Mouse (Mus musculus): ENCODE measurements around the gene Ifnar2. TPM values are rescaled to one million over a fixed set of nuclear protein-coding genes. Genes with fewer than 3 reads are reported as not detected.

Ifnar2 gene
- polyA plus RNA-seq, 1 experiment from 2014 or later: 51.2 TPM

DNA sequence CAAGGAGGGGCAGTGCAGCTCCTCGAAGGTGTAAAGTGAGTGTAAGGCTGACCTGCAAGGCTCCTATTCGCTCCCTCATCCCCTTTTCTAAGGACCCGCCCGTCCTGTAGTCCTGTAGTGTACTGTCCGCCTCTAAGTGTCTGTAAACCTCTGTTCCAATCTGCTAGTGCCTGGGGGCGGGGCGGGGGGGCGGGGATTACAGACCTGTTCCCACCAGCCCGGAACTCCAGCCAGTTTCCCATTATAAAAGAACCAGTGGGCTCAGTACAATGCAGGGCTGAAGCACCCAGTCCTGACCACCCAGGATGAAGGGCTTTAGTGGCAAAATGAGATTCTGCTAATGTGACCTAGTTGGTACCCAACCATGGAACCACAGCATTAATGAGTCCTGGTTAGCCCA, 6.4 kb downstream of the Ifnar2 start:
- WGBS: 18% methylated on average over 9 of the region's 9 CpGs
- ATAC-seq (ENCODE audit: extremely low read depth, insufficient number of reproducible peaks, low FRiP score, low TSS enrichment): no peak
- Histone ChIP-seq H3K27me3 (replicated peaks) (no peaks in the 10 kb centered on the region), H3K4me3 (peak overlapping the region; percentile 18; the same call in 1 of the 2 replicates), H3K9ac (peak overlapping the region; percentile 66), H3K27ac (replicated peaks) (peak overlapping the region; percentile 74), H3K4me2 (peak overlapping the region; percentile 60), H3K9me3 (no peaks in the 10 kb centered on the region), H3K36me3 (peaks cover 34% of the 10 kb centered on the region), H3K4me1 (peaks cover 43% of the 10 kb centered on the region)

DNA sequence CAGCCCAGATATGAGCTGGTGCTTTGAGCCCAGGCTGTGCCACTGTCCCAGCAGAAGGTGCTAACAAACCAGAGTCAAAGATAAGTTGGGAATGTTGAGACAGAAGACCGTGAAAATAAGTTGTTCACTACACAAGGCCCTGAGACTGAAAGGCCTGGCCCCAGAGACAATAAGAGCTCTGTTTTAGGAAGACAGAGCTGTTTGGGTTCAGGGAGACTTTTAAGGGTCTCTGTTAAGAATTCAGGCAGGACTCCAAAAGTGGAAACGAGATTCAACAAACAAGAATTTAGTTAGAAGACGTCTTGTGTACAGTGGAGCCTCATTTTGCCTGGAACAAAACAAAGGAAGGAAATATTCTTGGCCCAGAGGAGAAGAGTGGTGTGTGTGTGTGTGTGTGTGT, 6.8 kb downstream of the Ifnar2 start:
- no peak for ATAC-seq (ENCODE audit: extremely low read depth, insufficient number of reproducible peaks, low FRiP score, low TSS enrichment)
- Histone ChIP-seq H3K27ac (replicated peaks) (peak overlapping the region; percentile 74), H3K4me2 (peak overlapping the region; percentile 60), H3K4me3 (no peak overlapping the region), H3K27me3 (replicated peaks) (no peaks in the 10 kb centered on the region), H3K9ac (no peak overlapping the region; the same call in 1 of the 2 replicates), H3K9me3 (no peaks in the 10 kb centered on the region), H3K4me1 (peaks cover 39% of the 10 kb centered on the region), H3K36me3 (peaks cover 38% of the 10 kb centered on the region)
- 44% methylated on average over 3 of the region's 3 CpGs for WGBS

DNA sequence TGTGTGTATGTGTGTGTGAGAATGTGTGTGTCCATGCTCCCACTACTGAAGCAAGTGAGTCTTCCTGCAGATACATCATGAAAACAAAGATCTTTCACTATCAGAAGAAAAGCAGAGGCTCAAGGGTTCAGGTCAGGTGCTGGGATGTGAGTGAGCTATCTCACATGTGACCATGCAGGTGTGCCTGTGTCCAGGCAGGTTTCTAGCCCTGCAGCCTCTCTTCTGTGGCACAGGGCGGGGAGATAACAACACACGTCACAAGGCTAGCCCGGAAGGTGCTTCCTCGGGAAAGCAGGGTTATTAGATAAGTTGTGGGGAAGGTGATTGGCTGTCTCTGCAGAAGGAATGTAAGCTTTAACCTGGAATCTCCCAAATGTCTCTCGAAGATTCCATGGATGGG, 7.6 kb downstream of the Ifnar2 start:
- WGBS: 39% methylated on average over 5 of the region's 5 CpGs
- H3K27ac ChIP-seq (replicated peaks): peak overlapping the region; percentile 74; the same call in 1 of the 2 replicates

DNA sequence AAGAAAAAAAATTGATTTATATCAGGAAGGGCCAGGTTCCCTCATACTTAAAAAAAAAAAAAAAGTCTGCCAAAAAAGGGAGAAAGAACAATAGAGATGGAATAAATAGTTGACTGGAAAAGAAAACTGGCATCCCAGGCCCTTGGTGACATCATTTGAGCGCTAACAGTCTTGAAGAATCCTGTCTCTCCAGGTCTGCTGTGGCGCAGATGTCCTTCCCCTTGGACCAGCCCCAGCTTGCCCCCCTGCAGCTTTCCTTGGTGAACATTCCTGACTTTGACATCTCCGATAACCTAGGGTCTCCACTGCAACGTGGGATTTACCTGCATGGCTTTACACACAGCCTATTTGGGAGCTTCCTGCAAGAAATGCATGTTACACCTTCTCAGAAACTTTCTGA, 9.0 kb downstream of the Ifnar2 start:
- Histone ChIP-seq H3K36me3 (peaks cover 50% of the 10 kb centered on the region), H3K4me3 (no peak overlapping the region)
- no peak for ATAC-seq (ENCODE audit: extremely low read depth, insufficient number of reproducible peaks, low FRiP score, low TSS enrichment)

More for the DNA sequence above, 7.6 kb downstream of the Ifnar2 start:
- no peak overlapping the region for H3K4me3 ChIP-seq
- H3K9me3 ChIP-seq: no peaks in the 10 kb centered on the region
- H3K9ac ChIP-seq: 0 out of 2 replicates have a peak overlapping the region, but pooled peaks have one; percentile 37
- no peak overlapping the region for H3K4me2 ChIP-seq
- H3K36me3 ChIP-seq: peaks cover 44% of the 10 kb centered on the region
- H3K4me1 ChIP-seq: peaks cover 37% of the 10 kb centered on the region
- ATAC-seq (ENCODE audit: extremely low read depth, insufficient number of reproducible peaks, low FRiP score, low TSS enrichment): no peak
- H3K27me3 ChIP-seq (replicated peaks): no peaks in the 10 kb centered on the region

DNA sequence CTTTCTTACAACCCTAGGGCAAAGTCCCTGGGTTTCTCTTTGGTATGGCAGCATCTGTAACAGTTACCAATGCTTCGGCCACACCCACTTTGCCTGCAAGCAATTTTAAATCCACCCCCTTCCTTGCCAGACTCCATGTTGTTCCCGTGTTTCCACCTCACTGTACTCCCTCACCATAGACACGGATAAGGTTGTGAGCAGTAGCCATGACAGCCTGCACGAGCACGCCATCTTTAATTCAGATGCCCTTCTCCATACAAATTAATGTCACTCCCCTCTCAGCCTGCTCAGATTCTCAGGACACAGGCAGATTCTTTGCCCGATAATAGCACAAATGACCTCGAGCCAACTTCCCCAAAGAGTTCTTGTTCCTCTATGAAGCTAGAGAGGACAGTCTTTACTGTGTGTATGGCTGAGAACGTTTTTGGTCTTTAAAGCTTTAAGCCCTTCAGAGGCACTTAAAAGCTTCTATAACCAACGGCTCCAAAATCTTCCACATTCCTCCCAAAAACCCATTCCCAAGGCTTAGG, 9.7 kb downstream of the Ifnar2 start:
- H3K27me3 ChIP-seq (replicated peaks): no peaks in the 10 kb centered on the region
- peaks cover 49% of the 10 kb centered on the region for H3K36me3 ChIP-seq
- H3K4me2 ChIP-seq: no peak overlapping the region
- 86% methylated on average over 9 of the region's 9 CpGs for WGBS
- H3K4me1 ChIP-seq: peaks cover 38% of the 10 kb centered on the region
- no peak overlapping the region for H3K9ac ChIP-seq
- no peak for ATAC-seq (ENCODE audit: extremely low read depth, insufficient number of reproducible peaks, low FRiP score, low TSS enrichment)
- no peak overlapping the region for H3K27ac ChIP-seq (replicated peaks)
- H3K9me3 ChIP-seq: no peaks in the 10 kb centered on the region
- H3K4me3 ChIP-seq: no peak overlapping the region

More for the DNA sequence above, 9.0 kb downstream of the Ifnar2 start:
- Histone ChIP-seq H3K9ac (no peak overlapping the region), H3K4me1 (peaks cover 40% of the 10 kb centered on the region), H3K27me3 (replicated peaks) (no peaks in the 10 kb centered on the region), H3K9me3 (no peaks in the 10 kb centered on the region), H3K27ac (replicated peaks) (no peak overlapping the region), H3K4me2 (no peak overlapping the region)
- 74% methylated on average over 4 of the region's 4 CpGs for WGBS

DNA sequence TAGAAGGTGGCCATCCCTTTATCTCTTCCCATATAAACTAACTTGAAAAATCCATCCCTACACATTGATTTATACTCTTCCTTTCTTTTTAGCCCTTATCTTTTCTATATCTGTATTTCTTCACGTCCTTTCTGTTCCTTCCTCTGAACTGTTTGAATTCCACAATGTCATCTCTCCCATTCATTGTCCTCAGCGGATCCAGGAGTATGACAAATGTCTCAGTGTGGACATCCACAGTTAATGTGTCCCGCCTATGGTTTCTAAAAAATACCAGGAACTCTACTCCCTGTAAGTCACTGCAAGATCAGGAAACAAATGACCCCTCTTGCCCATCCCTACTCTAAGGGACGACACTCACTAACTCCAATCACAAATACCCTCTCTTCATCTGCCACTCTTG, 11.6 kb downstream of the Ifnar2 start:
- no peak for ATAC-seq (ENCODE audit: extremely low read depth, insufficient number of reproducible peaks, low FRiP score, low TSS enrichment)
- Histone ChIP-seq H3K27me3 (replicated peaks) (no peaks in the 10 kb centered on the region), H3K36me3 (peaks cover 64% of the 10 kb centered on the region), H3K27ac (replicated peaks) (no peak overlapping the region), H3K4me2 (no peak overlapping the region), H3K9ac (no peak overlapping the region), H3K9me3 (no peaks in the 10 kb centered on the region), H3K4me1 (peaks cover 23% of the 10 kb centered on the region), H3K4me3 (no peak overlapping the region)
- 80% methylated on average over 4 of the region's 4 CpGs for WGBS

- H3K9me3 ChIP-seq: peaks cover 7% of the 10 kb centered on the region; the same call in 1 of the 2 replicates
- peak overlapping the region; percentile 30 for H3K27ac ChIP-seq (replicated peaks)
- peaks cover 9% of the 10 kb centered on the region for H3K4me1 ChIP-seq
- H3K4me2 ChIP-seq: no peak overlapping the region
- peaks cover 77% of the 10 kb centered on the region for H3K36me3 ChIP-seq
- H3K9ac ChIP-seq: no peak overlapping the region
- WGBS: 41% methylated on average over 10 of the region's 10 CpGs
- no peak overlapping the region for H3K4me3 ChIP-seq
- ATAC-seq (ENCODE audit: extremely low read depth, insufficient number of reproducible peaks, low FRiP score, low TSS enrichment): no peak
- H3K27me3 ChIP-seq (replicated peaks): no peaks in the 10 kb centered on the region
These were observed 13.0 kb downstream of the Ifnar2 start for GRCm38 (mm10) chr16:91385621-91386020.

- Histone ChIP-seq H3K4me2 (no peak overlapping the region), H3K27ac (replicated peaks) (no peak overlapping the region), H3K4me3 (no peak overlapping the region), H3K4me1 (peaks cover 9% of the 10 kb centered on the region; the same call in 1 of the 2 replicates), H3K9ac (no peak overlapping the region), H3K9me3 (peaks cover 7% of the 10 kb centered on the region; the same call in 1 of the 2 replicates), H3K36me3 (peaks cover 80% of the 10 kb centered on the region), H3K27me3 (replicated peaks) (no peaks in the 10 kb centered on the region)
- 88% methylated on average over 10 of the region's 10 CpGs for WGBS
- ATAC-seq (ENCODE audit: extremely low read depth, insufficient number of reproducible peaks, low FRiP score, low TSS enrichment): no peak
These were observed 14.0 kb downstream of the Ifnar2 start for GRCm38 (mm10) chr16:91386419-91387120.

GRCm38 (mm10) chr16:91387121-91387486, 14.5 kb downstream of the Ifnar2 start:
- no peak overlapping the region for H3K4me3 ChIP-seq
- H3K27me3 ChIP-seq (replicated peaks): no peaks in the 10 kb centered on the region
- peaks cover 7% of the 10 kb centered on the region; the same call in 1 of the 2 replicates for H3K9me3 ChIP-seq
- H3K27ac ChIP-seq (replicated peaks): no peak overlapping the region
- no peak for ATAC-seq (ENCODE audit: extremely low read depth, insufficient number of reproducible peaks, low FRiP score, low TSS enrichment)
- peaks cover 80% of the 10 kb centered on the region for H3K36me3 ChIP-seq
- H3K9ac ChIP-seq: no peak overlapping the region
- 91% methylated on average over 3 of the region's 3 CpGs for WGBS
- no peak overlapping the region for H3K4me2 ChIP-seq
- peaks cover 9% of the 10 kb centered on the region; the same call in 1 of the 2 replicates for H3K4me1 ChIP-seq

DNA sequence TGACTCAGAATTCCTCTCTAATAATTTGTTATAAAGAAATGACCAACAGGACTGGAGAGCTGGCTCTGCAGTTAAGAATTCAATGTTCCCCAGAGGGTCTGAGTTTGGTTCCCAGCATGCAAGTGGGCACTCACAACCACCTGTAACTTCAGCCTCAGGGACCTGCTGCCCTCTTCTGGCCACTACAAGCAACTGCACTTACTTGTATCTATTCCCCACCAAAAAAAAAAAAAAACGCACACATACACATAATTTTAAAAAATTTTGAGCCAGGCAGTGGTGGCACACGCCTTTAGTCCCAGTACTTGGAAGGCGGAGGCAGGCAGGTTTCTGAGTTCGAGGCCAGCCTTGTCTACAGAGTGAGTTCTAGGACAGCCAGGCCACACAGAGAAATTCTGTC, 17.5 kb downstream of the Ifnar2 start:
- Histone ChIP-seq H3K9ac (no peak overlapping the region), H3K27ac (replicated peaks) (no peak overlapping the region), H3K36me3 (peaks cover 88% of the 10 kb centered on the region), H3K27me3 (replicated peaks) (no peaks in the 10 kb centered on the region), H3K9me3 (peaks cover 7% of the 10 kb centered on the region; the same call in 1 of the 2 replicates), H3K4me1 (peaks cover 12% of the 10 kb centered on the region), H3K4me3 (no peak overlapping the region), H3K4me2 (no peak overlapping the region)
- 93% methylated on average over 4 of the region's 4 CpGs for WGBS
- no peak for ATAC-seq (ENCODE audit: extremely low read depth, insufficient number of reproducible peaks, low FRiP score, low TSS enrichment)

- Histone ChIP-seq H3K4me2 (no peak within 1 kb of the TSS), H3K27ac (replicated peaks) (no peak within 1 kb of the TSS), H3K4me1 (peaks cover 8% of the 10 kb centered on the region), H3K27me3 (replicated peaks) (no peaks in the 10 kb centered on the region), H3K4me3 (no peak within 1 kb of the TSS), H3K9ac (no peak within 1 kb of the TSS), H3K9me3 (peaks cover 7% of the 10 kb centered on the region; the same call in 1 of the 2 replicates), H3K36me3 (peaks cover 92% of the 10 kb centered on the region)
- no peak for ATAC-seq (ENCODE audit: extremely low read depth, insufficient number of reproducible peaks, low FRiP score, low TSS enrichment)
- 84% methylated on average over 5 of the region's 5 CpGs for WGBS
These were observed 18.8 kb downstream of the Ifnar2 start, which contains the start of gene Gm21970 for GRCm38 (mm10) chr16:91391421-91391820. Gene Gm21970 (plus strand): TSS chr16:91391721.
